Mouse (Mus musculus) thymus, adult 2 months (tissue): ENCODE measurements around the gene Mrtfa.

ENCODE experiments used
- CTCF ChIP-seq: fragments of 200-500 bp; IDR thresholded peaks from 2 replicates; pipeline ENCODE4 v1.5.1; 2012; ENCODE audit warnings: mild to moderate bottlenecking, control low read depth, low read length, moderate library complexity, borderline replicate concordance; ENCODE audit not compliant: control insufficient read depth, poor library complexity, insufficient read depth; ENCODE audit errors: extremely low read depth
- POLR2A ChIP-seq: fragments of 200-500 bp; IDR thresholded peaks from 2 replicates; pipeline ENCODE4 v1.6.1; 2012; ENCODE audit warnings: mild to moderate bottlenecking, low read length, control low read depth, moderate library complexity; ENCODE audit not compliant: control insufficient read depth, poor library complexity, insufficient read depth; ENCODE audit errors: extremely low read depth

DNA sequence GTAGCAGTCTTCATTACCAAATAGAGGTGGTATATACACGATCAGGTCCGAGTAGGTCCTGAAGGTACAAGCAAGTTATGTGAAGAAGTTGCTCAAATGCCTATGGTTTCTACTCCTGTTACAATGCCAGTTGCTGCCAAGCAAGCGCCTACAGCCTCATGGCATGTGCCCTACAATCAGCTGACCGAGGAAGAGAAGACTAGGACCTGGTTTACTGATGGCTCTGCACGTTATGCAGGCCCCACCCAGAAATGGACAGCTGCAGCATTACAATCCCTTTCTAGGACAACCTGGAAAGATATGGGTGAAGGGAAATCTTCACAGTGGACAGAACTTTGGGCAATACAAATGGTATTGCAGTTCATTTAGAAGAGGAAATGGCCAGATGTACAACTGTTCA lies 138.1 kb downstream of the Mrtfa start:
- TF ChIP-seq CTCF (no peak), POLR2A (no peak)
